Mouse (Mus musculus): ENCODE data around the gene Plod3. TPM values are rescaled to one million over a fixed set of nuclear protein-coding genes. Genes with fewer than 3 reads are reported as not detected.
"Not testable (repeated sequence)": the region's sequence is repeated elsewhere in the genome, so short reads cannot be mapped to it uniquely, and the experiment has no call there.

Plod3 gene
- 202 TPM for polyA plus RNA-seq (2021)

DNA sequence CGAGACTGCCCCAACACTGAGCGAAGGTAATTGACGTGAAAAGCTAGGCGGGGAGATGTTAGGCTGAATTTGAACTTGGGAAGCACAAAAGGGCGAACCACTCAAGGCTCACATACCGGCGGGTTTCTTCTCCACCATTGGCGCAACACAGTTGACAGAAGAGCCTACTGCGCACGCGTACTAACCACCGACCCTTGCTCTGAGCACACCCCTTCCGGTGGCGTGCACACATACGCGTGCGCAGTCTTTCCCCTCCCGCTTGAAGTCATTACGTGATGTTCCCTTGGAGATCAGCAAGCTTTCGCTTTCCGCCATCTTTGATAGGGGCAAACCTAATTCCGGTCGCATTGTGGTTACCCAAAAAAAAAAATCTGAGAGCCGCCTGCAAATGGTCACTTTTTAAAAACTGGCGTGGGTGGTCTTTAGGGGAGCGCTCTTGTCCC is at the start of gene Plod3:
Plod3 (plus strand) TSS at position 325 of the 443 bp plus-strand sequence.
- CTCF ChIA-PET = no interaction called here
- no peak for TF ChIP-seq CTCF (IDR thresholded peaks at IDR 0.05)
- POLR2A ChIA-PET = interaction anchor here (0.5 to 1.4 kb wide), 8 partner anchors 20 to 352 kb away, joined by 3 to 4 read pairs (median 4); no protein-coding TSS in a partner anchor
- ATAC-seq (peak; percentile 42), DNase-seq (ENCODE audit: low read depth, low spot score) (peak; percentile 97)
- in situ Hi-C loops (cut with MboI; ENCODE audit: low pct_unique_long_range_greater_than_20kb) = no loop called here
- no peaks in the 10 kb centered on the region for H3K27me3 ChIP-seq

DNA sequence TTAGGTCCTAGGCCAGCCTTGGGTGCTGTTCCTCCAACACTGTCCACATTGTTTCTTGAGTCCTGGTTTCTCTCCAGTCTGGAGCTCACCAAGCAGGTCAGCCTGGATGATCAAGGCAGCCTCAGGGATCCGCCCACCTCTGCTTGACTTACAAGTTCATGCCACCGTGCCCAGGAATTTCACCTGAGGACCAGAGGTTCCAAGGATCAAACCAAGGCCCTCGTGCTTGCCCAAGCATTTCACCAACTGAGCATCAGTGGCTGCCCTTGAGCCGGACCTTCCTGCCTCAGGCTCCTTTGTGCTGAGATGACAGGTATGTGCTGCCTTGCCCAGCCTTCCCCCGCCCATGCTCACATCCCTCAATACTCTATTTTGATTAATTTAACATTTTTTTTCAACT is 49.2 kb upstream of the Plod3 start:
- POLR2A ChIA-PET = no interaction called here
- no peak for TF ChIP-seq CTCF (IDR thresholded peaks at IDR 0.05)
- CTCF ChIA-PET = interaction anchor here (2.4 kb wide), 1 partner anchor 15 kb away, joined by 13 read pairs; the partner anchor contains the start of gene Fis1
- DNase-seq (ENCODE audit: low read depth, low spot score) = no peak
- no peak for ATAC-seq
- in situ Hi-C loops (cut with MboI; ENCODE audit: low pct_unique_long_range_greater_than_20kb) = no loop called here
- no peaks in the 10 kb centered on the region for H3K27me3 ChIP-seq

DNA sequence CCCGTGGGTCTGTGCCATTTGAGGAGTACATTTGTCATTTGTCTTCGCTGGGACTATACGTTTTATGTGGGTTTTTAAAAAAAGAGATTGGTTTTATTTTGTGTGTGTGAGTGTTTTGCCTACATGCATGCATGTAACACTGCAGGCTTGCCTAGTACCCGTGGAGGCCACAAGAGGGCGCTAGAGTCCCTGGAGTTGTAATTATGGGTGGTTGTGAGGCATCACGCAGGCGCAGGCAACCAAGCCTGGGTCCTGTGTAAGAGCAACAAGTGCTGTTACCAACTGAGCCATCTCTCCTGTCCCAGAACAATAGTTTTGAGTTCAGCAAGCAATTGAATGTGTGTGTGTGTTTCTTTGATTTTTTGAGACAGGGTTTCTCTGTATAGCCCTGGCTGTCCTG is 47.5 kb upstream of the Plod3 start:
- peak; percentile 60 for TF ChIP-seq CTCF (IDR thresholded peaks at IDR 0.05)
- DNase-seq (ENCODE audit: low read depth, low spot score) (no peak), ATAC-seq (no peak)
- ChIA-PET POLR2A (no interaction called here), CTCF (no interaction called here)
- no peaks in the 10 kb centered on the region for H3K27me3 ChIP-seq
- in situ Hi-C loops (cut with MboI; ENCODE audit: low pct_unique_long_range_greater_than_20kb) = no loop called here

DNA sequence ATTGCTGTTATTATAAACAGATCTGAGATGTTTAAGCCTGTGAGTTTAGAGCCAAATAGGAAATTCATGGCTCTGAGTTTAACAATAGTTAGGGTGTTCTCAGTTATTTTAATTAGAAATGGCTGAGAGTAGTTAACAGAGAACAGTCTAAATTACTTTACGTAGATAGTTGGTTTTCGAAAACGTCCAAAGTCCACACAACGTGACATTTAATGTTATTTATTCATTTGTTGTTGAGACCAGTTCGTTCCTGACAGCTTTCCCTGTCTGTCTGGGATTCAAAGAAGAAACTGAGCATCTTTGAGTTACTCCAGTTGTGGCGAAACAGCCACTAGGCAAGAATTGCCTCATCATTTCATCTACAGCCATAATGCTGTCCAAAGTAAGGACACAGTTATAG is 46.8 kb upstream of the Plod3 start:
- POLR2A ChIA-PET; H3K27me3 ChIP-seq; DNase-seq (ENCODE audit: low read depth, low spot score); ATAC-seq; in situ Hi-C loops (cut with MboI; ENCODE audit: low pct_unique_long_range_greater_than_20kb); CTCF ChIA-PET: not testable (repeated sequence)

DNA sequence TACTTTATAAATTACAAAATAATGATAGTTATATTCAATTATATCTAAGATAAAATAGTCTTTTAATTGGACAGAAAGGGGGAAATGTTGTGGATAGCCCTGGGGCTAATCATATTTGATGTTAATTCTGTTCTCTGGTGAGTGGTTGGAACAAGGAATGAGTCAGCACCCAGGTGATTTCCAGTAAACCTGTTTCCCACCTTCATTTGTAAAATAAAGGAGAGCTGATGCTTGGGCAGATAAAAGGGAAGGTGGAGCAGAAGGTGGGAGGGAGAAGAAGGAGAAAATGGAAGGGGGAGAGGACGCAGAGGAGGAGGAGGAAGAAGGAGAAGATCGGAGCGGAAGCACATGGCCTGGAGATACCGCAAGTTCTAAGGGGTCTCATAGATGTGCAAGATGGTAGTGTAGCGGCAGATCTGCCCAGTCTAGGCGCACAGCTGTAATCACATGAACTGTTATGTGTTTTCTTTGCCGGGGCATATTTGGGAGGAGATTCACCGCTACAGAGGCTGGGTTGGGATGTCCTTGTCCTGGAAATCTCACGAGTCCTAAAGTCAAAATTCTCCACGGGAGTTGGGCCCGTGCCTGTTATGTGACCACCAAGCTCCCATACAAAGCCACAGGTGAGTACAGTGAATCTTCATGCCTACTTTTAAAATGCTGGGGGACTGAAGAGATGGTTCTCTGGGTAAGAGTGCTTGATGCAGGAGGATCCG is 45.8 kb upstream of the Plod3 start:
- no peak for ATAC-seq
- CTCF ChIA-PET = no interaction called here
- TF ChIP-seq CTCF (IDR thresholded peaks at IDR 0.05) = no peak
- in situ Hi-C loops (cut with MboI; ENCODE audit: low pct_unique_long_range_greater_than_20kb) = no loop called here
- H3K27me3 ChIP-seq = no peaks in the 10 kb centered on the region
- DNase-seq (ENCODE audit: low read depth, low spot score) = no peak
- POLR2A ChIA-PET = no interaction called here

DNA sequence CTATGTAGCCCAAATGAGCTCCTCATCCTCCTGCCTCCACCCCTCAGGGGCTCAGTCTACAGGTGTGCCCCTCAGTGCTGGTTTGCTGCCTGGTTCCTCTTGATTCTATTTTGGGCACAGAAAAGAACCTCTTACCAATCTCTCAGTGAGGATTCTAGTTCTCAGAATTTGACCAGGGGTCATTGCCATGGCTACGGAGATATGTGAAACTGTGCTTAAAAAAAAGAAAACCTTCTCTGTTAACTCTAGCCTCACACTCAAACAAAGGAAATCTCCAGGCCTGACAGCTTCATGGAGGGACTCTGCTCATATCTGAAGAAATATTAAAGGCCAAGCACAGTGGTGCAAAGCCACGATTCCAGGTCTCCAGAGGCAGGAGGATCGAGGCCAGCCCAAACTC is 44.0 kb upstream of the Plod3 start:
- ChIA-PET POLR2A (interaction anchor here (0.7 to 1.0 kb wide), 2 partner anchors 11 to 63 kb away, joined by 3 to 5 read pairs; no protein-coding TSS in a partner anchor), CTCF (interaction anchor here (1.0 to 1.1 kb wide), 2 partner anchors 8 to 10 kb away, joined by 4 to 5 read pairs; no protein-coding TSS in a partner anchor)
- H3K27me3 ChIP-seq = no peaks in the 10 kb centered on the region
- in situ Hi-C loops (cut with MboI; ENCODE audit: low pct_unique_long_range_greater_than_20kb) = no loop called here
- DNase-seq (ENCODE audit: low read depth, low spot score) = no peak
- no peak for TF ChIP-seq CTCF (IDR thresholded peaks at IDR 0.05)
- ATAC-seq = no peak

DNA sequence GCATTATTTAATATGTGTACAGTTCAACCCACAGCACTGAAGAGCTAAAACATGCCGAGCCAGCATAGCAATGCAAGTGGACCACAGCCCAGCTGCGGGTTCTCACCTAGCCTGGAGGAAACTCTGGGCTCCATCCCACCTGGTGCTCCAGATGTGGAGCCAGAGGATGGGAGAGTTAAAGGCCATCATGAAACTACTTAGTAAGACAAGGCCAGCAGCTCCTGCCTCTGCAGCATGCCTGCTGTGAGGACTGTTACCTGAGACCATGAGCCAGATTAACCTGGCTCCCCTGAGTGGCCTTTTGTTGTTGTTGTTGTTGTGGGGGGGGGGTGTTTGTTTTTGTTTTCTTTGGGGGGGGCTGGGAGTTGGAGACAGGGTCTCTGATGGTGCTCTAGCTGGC is 43.4 kb upstream of the Plod3 start:
- ChIA-PET CTCF (no interaction called here), POLR2A (no interaction called here)
- in situ Hi-C loops (cut with MboI; ENCODE audit: low pct_unique_long_range_greater_than_20kb) = no loop called here
- DNase-seq (ENCODE audit: low read depth, low spot score) = no peak
- ATAC-seq = no peak
- no peaks in the 10 kb centered on the region for H3K27me3 ChIP-seq
- TF ChIP-seq CTCF (IDR thresholded peaks at IDR 0.05) = no peak

DNA sequence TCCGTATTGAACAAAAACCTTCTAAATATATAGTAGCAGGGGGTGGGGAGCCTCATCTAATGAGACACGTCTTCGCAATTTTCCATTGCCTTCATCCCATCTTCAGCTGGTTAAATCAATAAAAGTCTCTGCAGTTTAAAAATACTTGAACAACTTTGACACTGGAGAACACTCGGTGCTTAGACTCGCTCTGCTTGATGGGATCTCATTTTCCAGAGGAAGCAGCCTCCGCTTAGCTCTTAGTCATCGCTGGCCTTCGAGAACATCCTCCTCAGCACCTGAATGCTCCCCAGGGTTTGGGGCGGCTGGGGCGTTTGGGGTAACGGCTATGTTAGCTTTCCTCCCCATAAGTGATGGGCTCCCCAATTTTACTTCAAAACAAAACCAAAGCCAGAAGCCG is 41.7 kb upstream of the Plod3 start:
- in situ Hi-C loops (cut with MboI; ENCODE audit: low pct_unique_long_range_greater_than_20kb) = no loop called here
- ATAC-seq = no peak
- H3K27me3 ChIP-seq = no peaks in the 10 kb centered on the region

DNA sequence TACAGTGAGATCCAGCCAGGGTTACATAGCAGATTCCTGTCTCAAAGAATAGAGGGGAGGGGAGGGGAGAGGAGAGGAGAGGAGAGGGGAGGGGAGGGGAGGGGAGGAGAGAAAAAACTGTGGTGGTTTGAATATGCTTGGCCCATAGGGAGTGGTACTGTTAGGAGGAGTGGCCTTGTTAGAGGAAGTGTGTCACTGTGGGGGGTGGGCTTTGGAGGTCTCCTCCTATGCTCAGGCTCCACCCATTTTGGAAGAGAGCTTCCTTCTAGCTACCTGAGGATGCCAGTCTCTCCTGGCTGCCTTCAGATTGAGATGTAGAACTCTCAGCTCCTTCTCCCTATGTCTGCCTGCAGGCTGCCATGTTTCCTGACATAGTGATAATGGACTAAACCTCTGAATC is 38.9 kb upstream of the Plod3 start:
- in situ Hi-C loops (cut with MboI; ENCODE audit: low pct_unique_long_range_greater_than_20kb) = no loop called here
- no peaks in the 10 kb centered on the region for H3K27me3 ChIP-seq
- CTCF ChIA-PET = interaction anchor here (1.3 kb wide), 1 partner anchor 18 kb away, joined by 3 read pairs; no protein-coding TSS in a partner anchor
- ATAC-seq (no peak), DNase-seq (ENCODE audit: low read depth, low spot score) (no peak)
- no peak for TF ChIP-seq CTCF (IDR thresholded peaks at IDR 0.05)
- POLR2A ChIA-PET = interaction anchor here (1.1 kb wide), 1 partner anchor 14 kb away, joined by 4 read pairs; no protein-coding TSS in a partner anchor

More for the DNA sequence above, 41.7 kb upstream of the Plod3 start:
- POLR2A ChIA-PET = interaction anchor here (1.0 kb wide), 1 partner anchor 18 kb away, joined by 4 read pairs; no protein-coding TSS in a partner anchor
- CTCF ChIA-PET = no interaction called here
- TF ChIP-seq CTCF (IDR thresholded peaks at IDR 0.05) = no peak
- no peak for DNase-seq (ENCODE audit: low read depth, low spot score)

DNA sequence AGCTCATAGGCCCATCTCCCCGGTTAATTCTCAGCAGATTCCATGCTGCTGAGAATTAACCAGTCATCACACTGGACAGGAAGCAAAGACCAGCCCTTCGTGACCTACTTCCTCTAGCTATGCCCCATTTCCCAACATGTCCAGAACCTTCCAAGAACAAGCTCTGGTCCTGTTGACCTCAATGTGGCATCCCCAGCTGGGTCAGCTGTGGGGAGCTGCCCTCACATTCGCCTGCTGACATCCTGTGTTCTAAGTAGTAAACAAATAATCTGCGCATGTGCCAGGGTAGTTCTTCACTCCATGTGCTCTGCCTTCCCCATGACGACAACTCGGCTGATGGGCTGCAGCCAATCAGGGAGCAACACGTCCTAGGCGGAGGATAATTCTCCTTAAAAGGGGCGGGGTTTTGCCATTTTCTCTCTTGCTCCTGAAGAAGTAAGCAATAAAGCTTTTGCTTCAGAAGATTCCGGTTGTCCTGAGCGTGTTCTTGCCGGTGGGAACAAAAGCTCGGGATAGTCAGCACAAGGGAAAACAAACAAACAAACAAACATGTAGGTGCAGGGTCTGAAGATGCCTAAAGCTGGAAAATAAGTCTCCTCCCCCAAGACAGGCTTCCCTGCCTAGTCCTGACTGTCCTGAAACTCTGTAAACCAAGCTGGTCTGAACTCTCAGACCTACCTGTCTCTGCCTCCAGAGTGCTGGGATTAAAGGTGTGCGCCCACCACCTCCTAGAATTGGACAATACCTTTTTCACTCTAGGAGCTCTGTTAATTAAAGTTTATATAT is 37.1 kb upstream of the Plod3 start:
- H3K27me3 ChIP-seq; DNase-seq (ENCODE audit: low read depth, low spot score); ATAC-seq; in situ Hi-C loops (cut with MboI; ENCODE audit: low pct_unique_long_range_greater_than_20kb); POLR2A ChIA-PET: not testable (repeated sequence)
- CTCF ChIA-PET = interaction anchor here (1.8 to 6.1 kb wide), 2 partner anchors 12 to 14 kb away, joined by 6 to 37 read pairs; no protein-coding TSS in a partner anchor

DNA sequence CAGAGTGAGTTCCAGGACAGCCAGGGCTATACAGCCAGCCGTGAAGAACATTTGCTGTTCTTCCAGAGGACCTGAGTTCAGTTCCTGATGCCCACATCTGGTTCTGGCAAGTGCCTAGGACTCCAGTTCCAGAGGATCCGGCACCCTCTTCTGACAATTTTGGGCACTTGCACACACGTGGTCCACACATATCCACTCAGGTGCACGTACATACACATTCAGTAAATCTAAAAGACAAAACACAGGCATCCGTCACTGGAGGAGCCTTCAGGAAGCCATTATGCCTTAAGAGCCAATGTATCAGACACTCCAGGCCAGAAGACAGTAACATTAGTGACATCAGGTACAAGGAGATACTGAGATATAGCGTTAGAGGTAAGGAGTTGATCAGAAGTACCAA is 36.3 kb upstream of the Plod3 start:
- ATAC-seq (no peak), DNase-seq (ENCODE audit: low read depth, low spot score) (no peak)
- CTCF ChIA-PET = interaction anchor here (1.1 to 6.1 kb wide), 3 partner anchors 8 to 15 kb away, joined by 5 to 37 read pairs (median 6); no protein-coding TSS in a partner anchor
- no peak for TF ChIP-seq CTCF (IDR thresholded peaks at IDR 0.05)
- no peaks in the 10 kb centered on the region for H3K27me3 ChIP-seq
- in situ Hi-C loops (cut with MboI; ENCODE audit: low pct_unique_long_range_greater_than_20kb) = no loop called here
- POLR2A ChIA-PET = no interaction called here

All from Patski (cell line).